Mouse (Mus musculus): ENCODE data around the gene Ubqln2. TPM values are rescaled to one million over a fixed set of nuclear protein-coding genes. Genes with fewer than 3 reads are reported as not detected.

The Ubqln2 gene
- 100 to 1,000 TPM; 220 to 221 TPM for total RNA-seq (2021)

DNA sequence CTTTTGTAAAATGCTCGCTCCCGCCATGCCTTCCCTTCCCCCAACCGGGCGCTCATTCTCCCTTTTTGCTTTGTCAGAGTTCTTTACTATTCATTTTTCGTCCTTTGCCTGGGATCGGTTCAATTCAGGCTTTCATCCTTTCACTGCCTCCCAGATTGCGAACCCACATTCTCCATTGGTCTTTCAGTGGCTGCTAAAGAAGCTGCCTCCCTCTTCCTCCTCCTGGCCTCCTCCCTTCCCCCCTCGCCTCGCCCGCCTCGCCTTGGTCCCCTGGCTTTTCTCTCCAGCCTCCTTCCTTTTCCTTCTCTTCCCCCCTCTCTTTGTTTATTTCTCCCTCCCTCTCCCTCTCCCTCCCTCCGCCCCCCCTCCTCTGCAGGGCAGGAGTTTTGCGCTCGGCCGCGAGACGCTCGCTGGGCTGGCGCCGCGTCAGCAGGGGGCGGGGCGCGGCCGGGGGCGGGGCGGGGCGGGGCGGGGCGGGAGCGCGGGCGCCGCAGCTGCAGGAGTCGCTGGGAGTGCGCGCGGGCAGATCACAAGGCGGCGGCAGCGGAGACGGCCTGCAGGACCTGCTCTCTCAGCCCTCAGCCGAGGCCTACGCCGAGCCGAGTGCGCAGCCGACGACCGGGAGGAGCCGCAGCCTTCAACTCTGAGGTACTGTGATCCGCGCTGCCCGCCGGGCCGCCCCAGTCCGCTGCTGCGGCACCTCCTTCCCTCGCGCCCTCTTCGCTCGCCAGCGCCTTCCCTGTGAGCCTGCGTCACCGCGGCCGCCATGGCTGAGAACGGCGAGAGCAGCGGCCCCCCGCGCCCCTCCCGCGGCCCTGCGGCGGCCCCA lies at the start of gene Ubqln2:
Ubqln2 (plus strand) TSS at position 540 of the 829 bp plus-strand sequence.
- peak; percentile 71 to 81 for DNase-seq (ENCODE audit: low spot score in 2 of 2)
- intact Hi-C loops (cut with DNase I) = loop anchor here (5.0 kb wide), 1 partner anchor 71 kb away; no protein-coding TSS in a partner anchor

DNA sequence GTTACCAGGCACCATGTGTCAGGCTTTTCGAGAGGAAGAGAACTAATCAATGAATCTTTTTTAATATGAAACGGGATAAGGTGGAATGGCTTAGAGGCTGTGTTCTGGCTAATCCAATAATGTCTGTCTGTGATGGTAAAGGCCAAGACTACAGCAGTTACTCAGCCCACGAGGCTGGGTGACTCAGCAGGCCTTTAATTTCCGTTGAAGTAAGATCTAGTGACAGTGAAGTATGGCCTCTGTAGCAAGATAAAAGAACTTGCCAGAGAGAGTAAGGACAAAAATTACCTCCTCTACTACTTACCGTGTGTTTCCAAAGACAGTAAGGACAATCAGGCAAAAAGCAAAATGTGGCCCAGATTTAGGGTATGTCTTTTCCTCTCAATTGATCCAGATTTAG lies 46.1 kb upstream of the Ubqln2 start:
- DNase-seq (ENCODE audit: low spot score in 2 of 2) = no peak
- intact Hi-C loops (cut with DNase I) = no loop called here

DNA sequence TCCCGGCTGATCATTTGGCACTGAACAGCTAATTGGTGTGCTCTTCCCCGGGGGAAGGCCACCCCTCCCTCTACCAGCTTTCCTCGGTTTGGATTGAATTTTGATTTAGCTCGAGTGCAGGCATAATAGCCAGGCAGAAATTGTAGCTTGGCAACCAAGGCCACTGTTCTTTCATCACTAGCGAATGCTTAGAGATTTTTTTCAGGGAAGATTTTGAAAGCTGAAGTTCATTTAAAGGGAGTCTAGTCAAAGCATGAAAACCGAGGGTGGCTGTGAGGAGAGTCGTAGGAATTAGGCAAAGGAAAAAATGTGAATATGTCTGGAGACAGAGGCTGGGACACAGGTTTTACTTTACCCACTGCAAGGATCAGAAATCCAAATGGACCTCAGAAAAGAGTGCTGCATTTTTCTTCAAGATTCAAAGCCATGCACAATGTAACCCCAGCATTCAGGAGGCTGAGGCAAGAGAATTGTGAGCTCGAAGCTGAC lies 21.2 kb upstream of the Ubqln2 start:
- intact Hi-C loops (cut with DNase I) = no loop called here

DNA sequence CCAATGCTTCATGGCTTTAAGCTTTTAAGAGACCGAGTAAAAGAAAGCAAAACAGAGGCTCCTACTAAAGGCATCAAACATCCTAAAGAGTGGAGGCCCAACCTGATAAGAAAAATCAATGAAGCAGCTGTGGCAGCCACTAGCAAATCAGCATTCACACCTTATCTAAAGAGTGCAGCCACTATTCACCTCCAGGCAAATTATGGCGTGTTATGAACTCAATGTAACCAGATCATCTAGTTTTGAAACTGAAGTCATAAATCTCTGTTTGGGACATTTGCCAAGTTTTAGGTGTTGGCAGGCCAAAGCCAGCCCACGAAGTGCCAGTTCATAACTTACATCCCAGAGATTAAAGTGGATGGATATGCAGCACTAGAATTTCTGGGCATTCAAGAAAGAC lies 5.7 kb upstream of the Ubqln2 start:
- intact Hi-C loops (cut with DNase I) = no loop called here
- DNase-seq (ENCODE audit: low spot score in 2 of 2) = no peak

More for the DNA sequence above, 21.2 kb upstream of the Ubqln2 start:
- DNase-seq (ENCODE audit: low spot score in 2 of 2) = peak in 1 of 2 experiments; percentile 5

DNA sequence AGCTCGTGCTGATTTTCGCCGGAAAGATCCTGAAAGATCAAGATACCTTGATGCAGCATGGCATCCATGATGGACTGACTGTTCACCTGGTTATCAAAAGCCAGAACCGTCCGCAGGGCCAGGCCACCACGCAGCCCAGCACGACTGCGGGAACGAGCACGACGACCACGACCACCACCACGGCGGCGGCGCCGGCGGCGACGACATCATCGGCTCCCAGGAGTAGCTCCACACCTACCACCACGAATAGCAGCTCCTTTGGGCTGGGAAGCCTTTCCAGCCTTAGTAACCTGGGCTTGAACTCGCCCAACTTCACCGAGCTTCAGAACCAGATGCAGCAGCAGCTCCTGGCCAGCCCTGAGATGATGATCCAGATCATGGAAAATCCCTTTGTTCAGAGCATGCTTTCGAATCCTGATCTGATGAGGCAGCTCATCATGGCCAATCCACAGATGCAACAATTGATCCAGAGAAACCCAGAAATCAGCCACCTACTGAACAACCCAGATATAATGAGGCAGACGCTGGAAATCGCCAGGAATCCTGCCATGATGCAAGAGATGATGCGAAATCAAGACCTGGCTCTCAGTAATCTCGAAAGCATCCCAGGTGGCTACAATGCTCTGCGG lies 752 bp downstream of the Ubqln2 start:
- DNase-seq (ENCODE audit: low spot score in 2 of 2) = peak in 1 of 2 experiments; percentile 22
- intact Hi-C loops (cut with DNase I) = loop anchor here (5.0 kb wide), 1 partner anchor 71 kb away; no protein-coding TSS in a partner anchor

DNA sequence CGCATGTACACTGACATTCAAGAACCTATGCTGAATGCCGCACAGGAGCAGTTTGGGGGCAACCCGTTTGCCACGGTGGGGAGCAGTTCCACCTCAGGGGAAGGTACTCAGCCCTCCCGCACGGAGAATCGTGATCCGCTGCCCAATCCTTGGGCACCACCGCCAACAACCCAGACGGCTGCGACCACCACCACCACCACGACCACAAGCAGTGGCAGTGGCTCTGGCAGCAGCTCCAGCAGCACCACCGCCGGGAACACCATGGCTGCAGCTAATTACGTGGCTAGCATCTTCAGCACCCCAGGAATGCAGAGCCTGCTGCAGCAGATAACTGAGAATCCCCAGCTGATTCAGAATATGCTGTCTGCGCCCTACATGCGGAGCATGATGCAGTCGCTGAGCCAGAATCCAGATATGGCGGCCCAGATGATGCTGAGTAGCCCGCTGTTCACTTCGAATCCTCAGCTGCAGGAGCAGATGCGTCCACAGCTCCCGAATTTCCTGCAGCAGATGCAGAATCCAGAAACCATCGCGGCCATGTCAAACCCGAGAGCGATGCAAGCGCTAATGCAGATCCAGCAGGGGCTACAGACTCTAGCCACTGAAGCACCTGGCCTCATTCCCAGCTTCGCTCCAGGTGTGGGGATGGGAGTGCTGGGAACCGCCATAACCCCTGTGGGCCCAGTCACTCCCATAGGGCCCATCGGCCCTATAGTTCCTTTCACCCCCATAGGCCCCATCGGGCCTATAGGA lies 1.4 kb downstream of the Ubqln2 start:
- intact Hi-C loops (cut with DNase I) = loop anchor here (5.0 kb wide), 2 partner anchors 72 to 102 kb away; no protein-coding TSS in a partner anchor

DNA sequence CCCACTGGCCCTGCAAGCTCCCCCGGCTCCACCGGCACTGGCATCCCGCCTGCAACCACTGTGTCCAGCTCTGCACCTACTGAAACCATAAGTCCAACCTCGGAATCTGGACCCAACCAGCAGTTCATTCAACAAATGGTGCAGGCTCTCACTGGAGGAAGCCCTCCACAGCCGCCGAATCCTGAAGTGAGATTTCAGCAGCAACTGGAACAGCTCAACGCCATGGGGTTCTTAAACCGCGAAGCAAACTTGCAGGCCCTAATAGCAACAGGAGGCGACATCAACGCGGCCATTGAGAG lies 2.0 kb downstream of the Ubqln2 start:
- intact Hi-C loops (cut with DNase I) = loop anchor here (5.0 kb wide), 1 partner anchor 103 kb away; no protein-coding TSS in a partner anchor
- DNase-seq (ENCODE audit: low spot score in 2 of 2) = peak; percentile 8 to 12

More for the DNA sequence above, 1.4 kb downstream of the Ubqln2 start:
- peak; percentile 12 to 19 for DNase-seq (ENCODE audit: low spot score in 2 of 2)

DNA sequence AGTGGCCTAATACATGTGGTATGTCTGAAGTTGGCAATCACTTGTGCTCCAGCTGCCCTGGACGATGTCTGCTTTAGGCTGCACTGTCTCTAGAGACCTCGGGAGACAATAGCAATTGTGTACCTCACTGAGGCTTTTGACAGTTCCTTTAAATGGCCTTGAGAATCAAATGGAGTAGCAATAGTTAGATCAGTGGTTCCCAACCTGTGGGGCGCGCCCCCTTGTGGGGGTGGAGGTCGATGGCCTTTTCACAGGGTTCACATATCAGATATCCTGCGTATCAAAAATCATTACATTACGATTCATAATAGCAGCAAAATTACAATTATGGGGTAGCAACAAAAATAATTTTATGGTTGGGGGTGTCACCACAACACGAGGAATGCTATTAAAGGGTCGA lies 7.9 kb downstream of the Ubqln2 start:
- DNase-seq (ENCODE audit: low spot score in 2 of 2) = no peak

DNA sequence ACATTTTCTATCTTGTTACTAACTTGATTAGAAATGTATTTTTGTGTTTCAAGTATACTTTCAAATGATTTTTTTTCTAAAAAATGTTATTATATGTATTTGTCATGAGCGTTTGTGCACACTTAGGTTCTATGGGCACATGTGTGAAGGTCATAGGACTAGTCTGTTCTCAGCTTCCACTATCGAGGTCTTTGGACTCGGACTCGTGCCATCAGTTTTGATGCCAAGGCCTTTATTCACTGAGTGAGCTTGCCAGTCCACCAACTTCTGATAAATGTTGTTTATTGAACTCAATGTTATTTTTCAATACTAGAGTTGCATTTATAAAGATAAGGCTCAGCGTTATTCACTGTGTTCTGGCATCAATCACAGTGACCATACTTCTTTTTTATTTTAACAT lies 17.5 kb downstream of the Ubqln2 start:
- intact Hi-C loops (cut with DNase I) = no loop called here
- no peak for DNase-seq (ENCODE audit: low spot score in 2 of 2)

More for the DNA sequence above, 7.9 kb downstream of the Ubqln2 start:
- intact Hi-C loops (cut with DNase I) = no loop called here

DNA sequence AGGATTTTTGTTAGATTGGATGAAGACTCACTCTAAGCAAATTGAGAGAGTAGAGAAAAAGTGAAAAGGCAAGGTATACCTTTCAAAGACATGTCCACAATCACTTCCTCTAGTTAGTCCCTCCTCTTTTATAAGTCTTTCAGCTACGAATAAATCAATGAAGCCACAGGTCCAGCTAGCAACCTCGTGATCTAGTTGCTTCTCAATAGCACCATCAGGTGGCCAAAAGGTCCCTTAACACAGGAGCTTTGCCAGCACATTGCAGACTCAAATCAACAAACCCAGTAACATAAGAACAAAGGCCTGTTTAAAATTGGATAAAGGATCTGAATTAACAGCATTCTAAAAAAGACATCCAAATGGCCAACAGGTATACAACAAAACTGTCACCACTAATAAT lies 30.4 kb downstream of the Ubqln2 start:
- DNase-seq (ENCODE audit: low spot score in 2 of 2) = no peak
- intact Hi-C loops (cut with DNase I) = loop anchor here (5.0 kb wide), 1 partner anchor 141 kb away; no protein-coding TSS in a partner anchor

Other genes starting within 250 kb of the Ubqln2 start
- not detected for gene Cypt3, start 60.4 kb downstream of the Ubqln2 start, total RNA-seq (2021)
- 1 to 10 TPM; 2.4 to 2.7 TPM for gene Kctd12b, start 198.2 kb downstream of the Ubqln2 start, total RNA-seq (2021)
- 10 to 100 TPM; 44.8 to 56.3 TPM for gene Nbdy, start 225.4 kb downstream of the Ubqln2 start, total RNA-seq (2021)